Mouse (Mus musculus): ENCODE data around the gene Lcor.

The Lcor gene

GRCm38 (mm10) chr19:41482190-41482908 is at the start of gene Lcor:
Gene Lcor (plus strand): TSS chr19:41482637.
- peak; percentile 62 for DNase-seq (ENCODE audit: low read depth, low spot score)

GRCm38 (mm10) chr19:41435366-41435765 is 47.1 kb upstream of the Lcor start:
- no peak for DNase-seq (ENCODE audit: low read depth, low spot score)

- DNase-seq (ENCODE audit: low read depth, low spot score), result no peak
These were observed 46.0 kb upstream of the Lcor start for GRCm38 (mm10) chr19:41436461-41436860.

- DNase-seq (ENCODE audit: low read depth, low spot score), result no peak
These were observed 43.5 kb upstream of the Lcor start for GRCm38 (mm10) chr19:41438953-41439352.

GRCm38 (mm10) chr19:41441446-41441845 is 41.0 kb upstream of the Lcor start:
- DNase-seq (ENCODE audit: low read depth, low spot score), result no peak

GRCm38 (mm10) chr19:41441911-41442607 is 40.4 kb upstream of the Lcor start:
- no peak for DNase-seq (ENCODE audit: low read depth, low spot score)

- DNase-seq (ENCODE audit: low read depth, low spot score), result no peak
These were observed 39.8 kb upstream of the Lcor start for GRCm38 (mm10) chr19:41442608-41442969.

- no peak for DNase-seq (ENCODE audit: low read depth, low spot score)
These were observed 37.9 kb upstream of the Lcor start for GRCm38 (mm10) chr19:41444491-41444890.

- no peak for DNase-seq (ENCODE audit: low read depth, low spot score)
These were observed 37.3 kb upstream of the Lcor start for GRCm38 (mm10) chr19:41445013-41445610.

- no peak for DNase-seq (ENCODE audit: low read depth, low spot score)
These were observed 36.7 kb upstream of the Lcor start for GRCm38 (mm10) chr19:41445723-41446122.

- DNase-seq (ENCODE audit: low read depth, low spot score), result no peak
These were observed 35.3 kb upstream of the Lcor start for GRCm38 (mm10) chr19:41447166-41447565.

- no peak for DNase-seq (ENCODE audit: low read depth, low spot score)
These were observed 34.7 kb upstream of the Lcor start for GRCm38 (mm10) chr19:41447760-41448159.

- DNase-seq (ENCODE audit: low read depth, low spot score), result no peak
These were observed 32.9 kb upstream of the Lcor start for GRCm38 (mm10) chr19:41449415-41450075.

- no peak for DNase-seq (ENCODE audit: low read depth, low spot score)
These were observed 30.3 kb upstream of the Lcor start for GRCm38 (mm10) chr19:41452166-41452565.

- DNase-seq (ENCODE audit: low read depth, low spot score), result no peak
These were observed 27.8 kb upstream of the Lcor start for GRCm38 (mm10) chr19:41454601-41455000.

- DNase-seq (ENCODE audit: low read depth, low spot score), result no peak
These were observed 27.3 kb upstream of the Lcor start for GRCm38 (mm10) chr19:41455091-41455626.

- no peak for DNase-seq (ENCODE audit: low read depth, low spot score)
These were observed 25.3 kb upstream of the Lcor start for GRCm38 (mm10) chr19:41457181-41457580.

- no peak for DNase-seq (ENCODE audit: low read depth, low spot score)
These were observed 20.2 kb upstream of the Lcor start for GRCm38 (mm10) chr19:41462166-41462735.

GRCm38 (mm10) chr19:41463841-41464240 is 18.6 kb upstream of the Lcor start:
- DNase-seq (ENCODE audit: low read depth, low spot score), result no peak

- DNase-seq (ENCODE audit: low read depth, low spot score), result no peak
These were observed 16.0 kb upstream of the Lcor start for GRCm38 (mm10) chr19:41466475-41466874.

GRCm38 (mm10) chr19:41473566-41474135 is 8.8 kb upstream of the Lcor start:
- DNase-seq (ENCODE audit: low read depth, low spot score), result no peak
